Mouse (Mus musculus) adrenal gland, postnatal 4 days (tissue): Measurements from ENCODE around the gene Cbfb. TPM values are rescaled to one million over a fixed set of nuclear protein-coding genes. Genes with fewer than 3 reads are reported as not detected.

ENCODE experiments used
- total RNA-seq, 2 experiments: library from RNA; stranded (reverse); gene quantifications; 2 replicates each; pipeline ENCODE4 v1.2.3; 2021

The Cbfb gene
- total RNA-seq, 2 experiments from 2014 or later: 66.4 to 70.2 TPM

Other genes starting within 250 kb of the Cbfb start
- 1 to 10 TPM; 2.0 to 5.9 TPM for gene Ces2e, start 244.4 kb upstream of the Cbfb start, total RNA-seq
- under 1 TPM in 1 of 2 experiments, not detected in 1; 0.14 TPM for gene Ces2f, start 223.3 kb upstream of the Cbfb start, total RNA-seq
- gene Ces2g, start 209.0 kb upstream of the Cbfb start, total RNA-seq: 1 to 10 TPM; 5.6 to 7.6 TPM
- gene Ces2h, start 169.8 kb upstream of the Cbfb start, total RNA-seq: under 1 TPM; 0.34 to 0.85 TPM
- gene Ces3a, start 122.1 kb upstream of the Cbfb start, total RNA-seq: 10 to 100 TPM in 1 of 2 experiments, 1 to 10 TPM in 1; 1.2 to 41.5 TPM
- gene Ces3b, start 86.9 kb upstream of the Cbfb start, total RNA-seq: not detected
- gene Ces4a, start 38.9 kb upstream of the Cbfb start, total RNA-seq: not detected
- 10 to 100 TPM; 33.3 to 38.1 TPM for gene D230025D16Rik, start 54.5 kb downstream of the Cbfb start, total RNA-seq
- 10 to 100 TPM; 10.4 to 11.3 TPM for gene B3gnt9, start 84.5 kb downstream of the Cbfb start, total RNA-seq
- 10 to 100 TPM; 15.9 to 17.4 TPM for gene Tradd, start 93.9 kb downstream of the Cbfb start, total RNA-seq
- gene Fbxl8, start 94.0 kb downstream of the Cbfb start, total RNA-seq: 1 to 10 TPM; 3.2 to 3.5 TPM
- gene Hsf4, start 99.1 kb downstream of the Cbfb start, total RNA-seq: under 1 TPM; 0.42 to 0.53 TPM
- 1 to 10 TPM; 1.8 to 2.7 TPM for gene Nol3, start 105.5 kb downstream of the Cbfb start, total RNA-seq
- 10 to 100 TPM in 1 of 2 experiments, 1 to 10 TPM in 1; 9.1 to 10.4 TPM for gene 4931428F04Rik, start 119.2 kb downstream of the Cbfb start, total RNA-seq
- gene Exoc3l, start 125.4 kb downstream of the Cbfb start, total RNA-seq: 10 to 100 TPM; 25.7 to 30.9 TPM
- gene E2f4, start 127.0 kb downstream of the Cbfb start, total RNA-seq: 10 to 100 TPM; 50.5 to 55.7 TPM
- 10 to 100 TPM in 1 of 2 experiments, 1 to 10 TPM in 1; 9.2 to 13.6 TPM for gene Elmo3, start 134.9 kb downstream of the Cbfb start, total RNA-seq
- 10 to 100 TPM; 14.3 to 16.3 TPM for gene Lrrc29, start 155.6 kb downstream of the Cbfb start, total RNA-seq
- 10 to 100 TPM; 48.5 to 49.2 TPM for gene Tmem208, start 155.7 kb downstream of the Cbfb start, total RNA-seq
- gene Fhod1, start 177.3 kb downstream of the Cbfb start, total RNA-seq: 10 to 100 TPM; 17.9 to 18.8 TPM
- gene Slc9a5, start 178.2 kb downstream of the Cbfb start, total RNA-seq: 1 to 10 TPM; 5.5 to 5.8 TPM
- gene Plekhg4, start 202.6 kb downstream of the Cbfb start, total RNA-seq: 1 to 10 TPM in 1 of 2 experiments, under 1 TPM in 1; 0.25 to 1.2 TPM
- gene Kctd19, start 242.8 kb downstream of the Cbfb start, total RNA-seq: not detected
- gene Lrrc36, start 242.9 kb downstream of the Cbfb start, total RNA-seq: 1 to 10 TPM; 5.4 to 6.4 TPM